Comparison of ENCODE assay signal across 8 mouse cellular contexts in genomic region chr8:126876300-126877038, GRCm38 (mm10).
DNase-seq lines count a peak whose midpoint lies in the region.

No protein-coding gene starts in this region.

- peak; percentile 92 for DNase-seq in heart, adult 11 months
- DNase-seq in heart, postnatal 36 days = no peak
- DNase-seq in embryo, embryonic 10.5 days (ENCODE audit: low spot score) = peak; percentile 41
- peak; percentile 89 for DNase-seq in kidney, adult 11 months
- DNase-seq in lung, postnatal 10 days = peak; percentile 31
- no peak for DNase-seq in left cerebral cortex, adult 18-20 months (ENCODE audit: low spot score in 2 of 2)
- DNase-seq in cerebellum, adult 9-10 months = no peak
- no peak for DNase-seq in layer of hippocampus, adult 9-10 months (ENCODE audit: low spot score)

- intact Hi-C loops in heart, postnatal 36 days (cut with DNase I) = no loop called here

Comparison
In these comparisons a context has a peak if more than half of its experiments do, and no peak if none do; other contexts are left out.
1. DNase-seq: peak in heart, adult 11 months (single experiment), embryo, embryonic 10.5 days (single experiment), kidney, adult 11 months (single experiment) and lung, postnatal 10 days (single experiment); none in heart, postnatal 36 days (0 of 2), left cerebral cortex, adult 18-20 months (0 of 2), cerebellum, adult 9-10 months (single experiment) and layer of hippocampus, adult 9-10 months (single experiment).